Mouse (Mus musculus): ENCODE results near the gene Prap1. TPM values are rescaled to one million over a fixed set of nuclear protein-coding genes. Genes with fewer than 3 reads are reported as not detected.

Gene Prap1
- polyA plus RNA-seq, 1 experiment from 2014 or later, result not detected

DNA sequence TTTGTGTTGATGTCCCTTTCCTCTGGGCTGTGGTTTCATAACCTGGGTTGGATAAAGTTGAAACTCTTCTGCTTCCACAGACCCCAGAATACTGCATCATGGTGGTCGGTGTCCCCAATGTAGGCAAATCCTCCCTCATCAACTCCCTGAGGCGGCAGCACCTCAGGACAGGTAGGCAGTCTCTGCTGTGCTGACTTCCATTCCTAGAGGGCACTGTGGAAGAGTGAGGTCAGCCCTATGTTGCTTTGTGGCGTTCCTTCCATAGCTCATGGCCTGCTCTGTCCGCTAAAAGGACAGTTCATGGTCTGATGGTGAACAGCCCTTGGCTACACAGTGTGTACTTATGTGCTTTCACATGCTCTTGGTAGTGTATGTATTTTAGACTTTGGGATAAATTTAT is 51.4 kb downstream of the Prap1 start:
- no peak for ATAC-seq (ENCODE audit: low FRiP score, low read depth)
- H3K4me1 ChIP-seq, result no peaks in the 10 kb centered on the region
- no peak overlapping the region for H3K9ac ChIP-seq
- H3K4me2 ChIP-seq (replicated peaks), result no peak overlapping the region
- WGBS, result 87% methylated on average over 4 of the region's 4 CpGs
- no peak overlapping the region for H3K4me3 ChIP-seq
- H3K27me3 ChIP-seq (replicated peaks), result no peaks in the 10 kb centered on the region
- H3K9me3 ChIP-seq, result no peaks in the 10 kb centered on the region
- H3K36me3 ChIP-seq, result peaks cover 5% of the 10 kb centered on the region; the same call in 1 of the 2 replicates
- no peak overlapping the region for H3K27ac ChIP-seq

Other genes starting within 250 kb of the Prap1 start
- gene Kndc1, start 198.7 kb upstream of the Prap1 start, polyA plus RNA-seq (2016; fragmentation: Nextera tagmentation; extraction: Ambion mirVana), result 2.7 and 3.1 TPM in 2 replicates
- gene Utf1, start 149.6 kb upstream of the Prap1 start, polyA plus RNA-seq (2016; fragmentation: Nextera tagmentation; extraction: Ambion mirVana), result not detected in 2 replicates
- 0.26 and 0.34 TPM in 2 replicates for gene 6430531B16Rik, start 114.6 kb upstream of the Prap1 start, polyA plus RNA-seq (2016; fragmentation: Nextera tagmentation; extraction: Ambion mirVana)
- 3.6 and 3.9 TPM in 2 replicates for gene Adam8, start 100.8 kb upstream of the Prap1 start, polyA plus RNA-seq (2016; fragmentation: Nextera tagmentation; extraction: Ambion mirVana)
- gene Zfp511, start 57.0 kb upstream of the Prap1 start, polyA plus RNA-seq (2016; fragmentation: Nextera tagmentation; extraction: Ambion mirVana), result 49.2 and 54.8 TPM in 2 replicates
- 62.5 and 65.1 TPM in 2 replicates for gene Tubgcp2, start 56.7 kb upstream of the Prap1 start, polyA plus RNA-seq (2016; fragmentation: Nextera tagmentation; extraction: Ambion mirVana)
- 81.6 and 95.9 TPM in 2 replicates for gene Msx3, start 44.3 kb upstream of the Prap1 start, polyA plus RNA-seq (2016; fragmentation: Nextera tagmentation; extraction: Ambion mirVana)
- gene Caly, start 10.8 kb upstream of the Prap1 start, polyA plus RNA-seq (2016; fragmentation: Nextera tagmentation; extraction: Ambion mirVana), result 25.5 and 28.4 TPM in 2 replicates
- 22.3 and 23.9 TPM in 2 replicates for gene Fuom, start 9.0 kb downstream of the Prap1 start, polyA plus RNA-seq (2016; fragmentation: Nextera tagmentation; extraction: Ambion mirVana)
- gene Paox, start 22.4 kb downstream of the Prap1 start, polyA plus RNA-seq (2016; fragmentation: Nextera tagmentation; extraction: Ambion mirVana), result 13.1 and 13.2 TPM in 2 replicates
- gene Echs1, start 23.1 kb downstream of the Prap1 start, polyA plus RNA-seq (2016; fragmentation: Nextera tagmentation; extraction: Ambion mirVana), result 136 and 139 TPM in 2 replicates
- 24.2 and 26.0 TPM in 2 replicates for gene Mtg1, start 44.2 kb downstream of the Prap1 start, polyA plus RNA-seq (2016; fragmentation: Nextera tagmentation; extraction: Ambion mirVana)
- gene Sprn, start 61.5 kb downstream of the Prap1 start, polyA plus RNA-seq (2016; fragmentation: Nextera tagmentation; extraction: Ambion mirVana), result 3.7 and 4.3 TPM in 2 replicates
- not detected in 2 replicates for gene Olfr522, start 71.4 kb downstream of the Prap1 start, polyA plus RNA-seq (2016; fragmentation: Nextera tagmentation; extraction: Ambion mirVana)
- not detected in 2 replicates for gene Olfr523, start 79.8 kb downstream of the Prap1 start, polyA plus RNA-seq (2016; fragmentation: Nextera tagmentation; extraction: Ambion mirVana)
- not detected in 2 replicates for gene Olfr524, start 112.6 kb downstream of the Prap1 start, polyA plus RNA-seq (2016; fragmentation: Nextera tagmentation; extraction: Ambion mirVana)
- gene Cd163l1, start 124.9 kb downstream of the Prap1 start, polyA plus RNA-seq (2016; fragmentation: Nextera tagmentation; extraction: Ambion mirVana), result not detected in 2 replicates
- gene 5830411N06Rik, start 153.9 kb downstream of the Prap1 start, polyA plus RNA-seq (2016; fragmentation: Nextera tagmentation; extraction: Ambion mirVana), result not detected in 2 replicates
- gene Olfr525, start 227.5 kb downstream of the Prap1 start, polyA plus RNA-seq (2016; fragmentation: Nextera tagmentation; extraction: Ambion mirVana), result not detected in 2 replicates
- gene Olfr527, start 240.6 kb downstream of the Prap1 start, polyA plus RNA-seq (2016; fragmentation: Nextera tagmentation; extraction: Ambion mirVana), result not detected in 2 replicates